ENCODE assay signal across 8 mouse cellular contexts in the genomic region with DNA sequence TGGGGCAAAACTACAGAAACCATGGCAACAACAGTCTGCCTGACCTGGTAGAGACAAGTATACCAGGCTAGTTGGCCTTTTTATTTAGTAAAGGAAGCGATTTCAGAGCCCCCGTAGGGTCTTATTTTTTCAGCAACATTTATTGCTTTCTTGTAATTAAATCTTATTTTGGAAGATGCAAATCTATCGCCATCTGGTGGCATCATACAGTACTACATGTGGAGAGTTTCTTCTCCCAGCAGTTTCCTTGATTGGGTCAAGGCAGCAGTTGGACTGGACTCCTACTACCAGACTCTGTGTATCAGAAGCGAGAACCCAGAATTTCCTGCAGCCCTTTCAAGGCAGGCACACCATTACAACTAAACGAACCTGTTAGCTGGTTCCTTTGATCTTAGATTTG. TPM values are rescaled to one million over a fixed set of nuclear protein-coding genes. Genes with fewer than 3 reads are reported as not detected.
A peak's percentile ranks its signal among the peaks of the same experiment; 100 is the strongest.
DNase-seq lines count a peak whose midpoint lies in the region; ATAC-seq and TF ChIP-seq lines count a peak whose summit lies in the region.

No protein-coding gene starts in this region.

- no peaks in the 10 kb centered on the region for H3K27me3 ChIP-seq in thymus, adult 2 months (ENCODE audit: control insufficient read depth, insufficient read depth, low read length)

- H3K4me1 ChIP-seq in thymus, adult 2 months (replicated peaks; ENCODE audit: control insufficient read depth, insufficient read depth, low read length), result peaks cover 11% of the 10 kb centered on the region; the same call in 1 of the 2 replicates

- no peak overlapping the region for H3K27ac ChIP-seq in thymus, adult 2 months (ENCODE audit: control insufficient read depth, insufficient read depth, low read length)

- no peak for TF ChIP-seq POLR2A in thymus, adult 2 months (IDR thresholded peaks at IDR 0.05; ENCODE audit: control insufficient read depth, extremely low read depth, insufficient read depth, low read length, poor library complexity)

- no peak for ATAC-seq in frontal cortex, adult (ENCODE audit: low TSS enrichment)

- H3K4me3 ChIP-seq in thymus, adult 2 months (ENCODE audit: control insufficient read depth, insufficient read depth, low read length), result no peak overlapping the region

- 4% methylated on average over 5 of the region's 5 CpGs for WGBS in large intestine, adult 2 months
- WGBS in thymus, adult 2 months, result 13% methylated on average over 5 of the region's 5 CpGs

- DNase-seq in frontal cortex, postnatal 36 days (ENCODE audit: low spot score in 2 of 2), result peak; percentile 55 to 78
- peak; percentile 14 to 43 for DNase-seq in spleen, postnatal 36 days (ENCODE audit: low spot score in 2 of 2)
- DNase-seq in spleen, postnatal 4 days (ENCODE audit: low spot score in 2 of 2), result no peak
- peak; percentile 29 to 76 for DNase-seq in cerebellum, postnatal 36 days
- DNase-seq in large intestine, adult 2 months (ENCODE audit: low read depth, low spot score), result peak; percentile 14
- peak; percentile 39 for DNase-seq in lung, postnatal 25 days (ENCODE audit: low spot score)
- DNase-seq in thymus, adult 2 months, result peak; percentile 60

- no peaks in the 10 kb centered on the region for H3K36me3 ChIP-seq in thymus, adult 2 months (ENCODE audit: control insufficient read depth, insufficient read depth, low read length)

- no peak for TF ChIP-seq CTCF in thymus, adult 2 months (IDR thresholded peaks at IDR 0.05; ENCODE audit: borderline replicate concordance, control insufficient read depth, extremely low read depth, insufficient read depth, low read length, poor library complexity)

RNA-seq across cellular contexts. Expression of gene Oas2, which starts 3.2 kb away (rescaled TPM):
- polyA plus RNA-seq in large intestine, adult 2 months (2012; rRNA removed), result 3.9 and 6.4 TPM in 2 replicates
- 18.5 and 22.4 TPM in 2 replicates for polyA plus RNA-seq in thymus, adult 2 months (2012; rRNA removed)

RNA-seq across cellular contexts. Expression of gene Oas3, which starts 31.0 kb away (rescaled TPM):
- 10.9 and 36.1 TPM in 2 replicates for polyA plus RNA-seq in large intestine, adult 2 months (2012; rRNA removed)
- 27.6 and 28.1 TPM in 2 replicates for polyA plus RNA-seq in thymus, adult 2 months (2012; rRNA removed)

RNA-seq across cellular contexts. Expression of gene Dtx1, which starts 34.7 kb away (rescaled TPM):
- 19.7 and 20.8 TPM in 2 replicates for polyA plus RNA-seq in large intestine, adult 2 months (2012; rRNA removed)
- polyA plus RNA-seq in thymus, adult 2 months (2012; rRNA removed), result 60.6 and 66.6 TPM in 2 replicates

RNA-seq across cellular contexts. Expression of gene Oas1e, which starts 48.9 kb away (rescaled TPM):
- 0.06 and 0.75 TPM in 2 replicates for polyA plus RNA-seq in large intestine, adult 2 months (2012; rRNA removed)
- polyA plus RNA-seq in thymus, adult 2 months (2012; rRNA removed), result 0.52 and 0.74 TPM in 2 replicates

Comparison
In these comparisons a context has a peak if more than half of its experiments do, and no peak if none do; other contexts are left out.
1. DNase-seq: peak in frontal cortex, postnatal 36 days (2 of 2), spleen, postnatal 36 days (2 of 2), cerebellum, postnatal 36 days (2 of 2), large intestine, adult 2 months (single experiment), lung, postnatal 25 days (single experiment) and thymus, adult 2 months (single experiment); none in spleen, postnatal 4 days (0 of 2).